Mouse (Mus musculus) midbrain, embryonic 10.5 days (tissue): ENCODE measurements around the gene Xkr7. TPM values are rescaled to one million over a fixed set of nuclear protein-coding genes. Genes with fewer than 3 reads are reported as not detected.

Source experiments
- DNase-seq: peaks from one replicate; pipeline ENCODE4 v3.0.0-alpha.2; 2017; ENCODE audit warnings: low spot score
- H3K27ac ChIP-seq: fragments of 300-500 bp; sonication (generic); replicated peaks from 2 replicates; pipeline ENCODE4 v1.5.1; 2016; ENCODE audit warnings: mild to moderate bottlenecking
- H3K27me3 ChIP-seq: fragments of 300-500 bp; sonication (generic); 2 replicates; pipeline ENCODE4 v1.6.1; 2016; ENCODE audit warnings: low read depth, mild to moderate bottlenecking; ENCODE audit not compliant: poor library complexity, severe bottlenecking
- H3K36me3 ChIP-seq: fragments of 300-500 bp; sonication (generic); 2 replicates; pipeline ENCODE4 v1.6.1; 2016; ENCODE audit warnings: mild to moderate bottlenecking, moderate library complexity
- H3K4me1 ChIP-seq: fragments of 300-500 bp; sonication (generic); 2 replicates; pipeline ENCODE4 v1.6.1; 2016
- H3K4me3 ChIP-seq: fragments of 300-500 bp; sonication (generic); 2 replicates; pipeline ENCODE4 v1.5.1; 2016; ENCODE audit warnings: mild to moderate bottlenecking, moderate library complexity
- H3K9me3 ChIP-seq: fragments of 300-500 bp; sonication (generic); replicated peaks from 2 replicates; pipeline ENCODE4 v1.6.1; 2016; ENCODE audit warnings: mild to moderate bottlenecking
- WGBS: fragments of 180-500 bp; shearing (Covaris S2); methylation state at CpG from one replicate; pipeline ENCODE4 v1.1.7; 2016; 5-methylcytosine and 5-hydroxymethylcytosine counted together
- polyA plus RNA-seq: library from polyadenylated mRNA; unstranded; fragments of >200 nt; fragmentation: Nextera tagmentation; extraction: Ambion mirVana; gene quantifications from 2 replicates; pipeline ENCODE4 v1.2.1, GENCODE M21; 2016

Gene Xkr7
- polyA plus RNA-seq, 1 experiment from 2014 or later = 0.21 TPM

GRCm38 (mm10) chr2:153045884-153046299 is 14.2 kb downstream of the Xkr7 start:
- DNase-seq = no peak
- Histone ChIP-seq H3K4me3 (no peak overlapping the region), H3K27ac (no peak overlapping the region), H3K36me3 (no peaks in the 10 kb centered on the region), H3K27me3 (peaks cover 11% of the 10 kb centered on the region; the same call in 1 of the 2 replicates), H3K4me1 (peaks cover 2% of the 10 kb centered on the region; the same call in 1 of the 2 replicates), H3K9me3 (no peaks in the 10 kb centered on the region)
- WGBS = 58% methylated on average over 8 of the region's 8 CpGs

GRCm38 (mm10) chr2:153047828-153048465 is 16.3 kb downstream of the Xkr7 start:
- no peaks in the 10 kb centered on the region for H3K9me3 ChIP-seq
- peak; percentile 43 for DNase-seq
- no peak overlapping the region for H3K4me3 ChIP-seq
- WGBS = 46% methylated on average over 17 of the region's 17 CpGs
- H3K36me3 ChIP-seq = no peaks in the 10 kb centered on the region
- H3K27ac ChIP-seq = no peak overlapping the region
- peaks cover 32% of the 10 kb centered on the region for H3K27me3 ChIP-seq
- peaks cover 10% of the 10 kb centered on the region for H3K4me1 ChIP-seq

GRCm38 (mm10) chr2:153049288-153049996 is 17.8 kb downstream of the Xkr7 start:
- H3K27ac ChIP-seq = no peak overlapping the region
- peaks cover 43% of the 10 kb centered on the region for H3K27me3 ChIP-seq
- DNase-seq = no peak
- peaks cover 3% of the 10 kb centered on the region; the same call in 1 of the 2 replicates for H3K36me3 ChIP-seq
- H3K4me1 ChIP-seq = peaks cover 10% of the 10 kb centered on the region
- no peaks in the 10 kb centered on the region for H3K9me3 ChIP-seq
- H3K4me3 ChIP-seq = no peak overlapping the region
- WGBS = 62% methylated on average over 9 of the region's 9 CpGs

- no peaks in the 10 kb centered on the region for H3K9me3 ChIP-seq
- peaks cover 10% of the 10 kb centered on the region for H3K4me1 ChIP-seq
- 91% methylated on average over 4 of the region's 4 CpGs for WGBS
- peaks cover 7% of the 10 kb centered on the region; the same call in 1 of the 2 replicates for H3K36me3 ChIP-seq
- no peak overlapping the region for H3K4me3 ChIP-seq
- H3K27me3 ChIP-seq = peaks cover 46% of the 10 kb centered on the region
- no peak for DNase-seq
- no peak overlapping the region for H3K27ac ChIP-seq
Observed at GRCm38 (mm10) chr2:153049997-153050358, 18.3 kb downstream of the Xkr7 start.

- Histone ChIP-seq H3K27me3 (peaks cover 46% of the 10 kb centered on the region), H3K4me3 (no peak overlapping the region), H3K4me1 (peaks cover 8% of the 10 kb centered on the region), H3K9me3 (no peaks in the 10 kb centered on the region), H3K36me3 (peaks cover 7% of the 10 kb centered on the region; the same call in 1 of the 2 replicates), H3K27ac (no peak overlapping the region)
- 84% methylated on average over 6 of the region's 6 CpGs for WGBS
- no peak for DNase-seq
Observed at GRCm38 (mm10) chr2:153051095-153051494, 19.4 kb downstream of the Xkr7 start.

GRCm38 (mm10) chr2:153051537-153051936 is 19.9 kb downstream of the Xkr7 start:
- no peak for DNase-seq
- Histone ChIP-seq H3K27ac (no peak overlapping the region), H3K9me3 (no peaks in the 10 kb centered on the region), H3K4me3 (no peak overlapping the region), H3K36me3 (peaks cover 7% of the 10 kb centered on the region; the same call in 1 of the 2 replicates), H3K4me1 (peaks cover 8% of the 10 kb centered on the region), H3K27me3 (peaks cover 46% of the 10 kb centered on the region)
- WGBS = 79% methylated on average over 9 of the region's 9 CpGs

- DNase-seq = no peak
- H3K4me3 ChIP-seq = peak overlapping the region; percentile 34
- H3K27me3 ChIP-seq = peaks cover 46% of the 10 kb centered on the region
Observed at GRCm38 (mm10) chr2:153052700-153053351, 21.2 kb downstream of the Xkr7 start.

GRCm38 (mm10) chr2:153053896-153054295 is 22.2 kb downstream of the Xkr7 start:
- 89% methylated on average over 8 of the region's 8 CpGs for WGBS
- Histone ChIP-seq H3K27me3 (peaks cover 46% of the 10 kb centered on the region), H3K4me3 (no peak overlapping the region), H3K9me3 (no peaks in the 10 kb centered on the region), H3K4me1 (peaks cover 8% of the 10 kb centered on the region), H3K36me3 (peaks cover 7% of the 10 kb centered on the region; the same call in 1 of the 2 replicates), H3K27ac (no peak overlapping the region)
- DNase-seq = no peak

More at GRCm38 (mm10) chr2:153052700-153053351, 21.2 kb downstream of the Xkr7 start:
- H3K9me3 ChIP-seq = no peaks in the 10 kb centered on the region
- H3K36me3 ChIP-seq = peaks cover 7% of the 10 kb centered on the region; the same call in 1 of the 2 replicates
- peaks cover 8% of the 10 kb centered on the region for H3K4me1 ChIP-seq
- WGBS = 9% methylated on average over 30 of the region's 30 CpGs
- no peak overlapping the region for H3K27ac ChIP-seq

GRCm38 (mm10) chr2:153055270-153055920 is 23.7 kb downstream of the Xkr7 start:
- H3K36me3 ChIP-seq = peaks cover 7% of the 10 kb centered on the region; the same call in 1 of the 2 replicates
- H3K4me1 ChIP-seq = peaks cover 8% of the 10 kb centered on the region
- H3K27me3 ChIP-seq = peaks cover 42% of the 10 kb centered on the region
- WGBS = 63% methylated on average over 6 of the region's 6 CpGs
- H3K4me3 ChIP-seq = no peak overlapping the region
- no peaks in the 10 kb centered on the region for H3K9me3 ChIP-seq
- no peak for DNase-seq
- H3K27ac ChIP-seq = no peak overlapping the region

GRCm38 (mm10) chr2:153058365-153058764 is 26.7 kb downstream of the Xkr7 start:
- H3K36me3 ChIP-seq = peaks cover 7% of the 10 kb centered on the region; the same call in 1 of the 2 replicates
- DNase-seq = no peak
- no peak overlapping the region for H3K4me3 ChIP-seq
- no peak overlapping the region for H3K27ac ChIP-seq
- H3K9me3 ChIP-seq = no peaks in the 10 kb centered on the region
- H3K27me3 ChIP-seq = peaks cover 14% of the 10 kb centered on the region
- H3K4me1 ChIP-seq = peaks cover under 1% of the 10 kb centered on the region; the same call in 1 of the 2 replicates
- 80% methylated on average over 4 of the region's 4 CpGs for WGBS

- no peak for DNase-seq
- Histone ChIP-seq H3K36me3 (no peaks in the 10 kb centered on the region), H3K9me3 (no peaks in the 10 kb centered on the region), H3K4me3 (no peak overlapping the region), H3K27ac (no peak overlapping the region), H3K4me1 (peaks cover 6% of the 10 kb centered on the region), H3K27me3 (no peaks in the 10 kb centered on the region)
- 91% methylated on average over 7 of the region's 7 CpGs for WGBS
Observed at GRCm38 (mm10) chr2:153060216-153060615, 28.6 kb downstream of the Xkr7 start.

- H3K4me1 ChIP-seq = peaks cover 6% of the 10 kb centered on the region
- H3K27me3 ChIP-seq = peaks cover 25% of the 10 kb centered on the region; the same call in 1 of the 2 replicates
- WGBS = 62% methylated on average over 3 of the region's 3 CpGs
- DNase-seq = no peak
- H3K4me3 ChIP-seq = no peak overlapping the region
- no peaks in the 10 kb centered on the region for H3K9me3 ChIP-seq
- H3K27ac ChIP-seq = no peak overlapping the region
- H3K36me3 ChIP-seq = no peaks in the 10 kb centered on the region
Observed at GRCm38 (mm10) chr2:153063394-153063793, 31.7 kb downstream of the Xkr7 start.
